Mouse (Mus musculus): ENCODE measurements at regions not wholly inside any gene's neighbourhood (a gene's known extent, or its start where the extent isn't known, plus 50 kb on each side); places are given as distances from the start of the nearest gene placed in this dataset.

DNA sequence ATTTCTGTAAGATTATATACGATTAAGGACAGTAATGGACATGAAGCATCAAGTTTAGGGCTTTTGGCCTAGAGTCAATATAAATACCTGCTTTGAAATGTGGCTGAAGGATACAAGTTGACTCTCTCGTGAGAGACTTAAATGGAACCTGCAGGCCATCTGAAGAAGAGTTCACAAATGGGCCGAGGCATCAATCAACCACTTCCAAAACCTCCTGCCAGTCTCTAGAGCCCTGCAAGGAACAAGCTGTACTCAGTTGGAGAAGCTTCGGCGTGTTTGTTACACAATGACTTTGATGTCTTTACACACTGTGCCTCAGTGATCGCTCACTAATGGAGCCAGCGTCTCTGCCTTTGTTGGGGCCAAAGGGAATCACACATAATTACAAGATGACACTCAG is 146.1 kb upstream of the Ccnd2 start:
- DNase-seq (ENCODE audit: low spot score), result no peak

- no peak for DNase-seq (ENCODE audit: low spot score)
Measured at GRCm38 (mm10) chr6:127311192-127312054, 135.2 kb upstream of the Parp11 start.

DNA sequence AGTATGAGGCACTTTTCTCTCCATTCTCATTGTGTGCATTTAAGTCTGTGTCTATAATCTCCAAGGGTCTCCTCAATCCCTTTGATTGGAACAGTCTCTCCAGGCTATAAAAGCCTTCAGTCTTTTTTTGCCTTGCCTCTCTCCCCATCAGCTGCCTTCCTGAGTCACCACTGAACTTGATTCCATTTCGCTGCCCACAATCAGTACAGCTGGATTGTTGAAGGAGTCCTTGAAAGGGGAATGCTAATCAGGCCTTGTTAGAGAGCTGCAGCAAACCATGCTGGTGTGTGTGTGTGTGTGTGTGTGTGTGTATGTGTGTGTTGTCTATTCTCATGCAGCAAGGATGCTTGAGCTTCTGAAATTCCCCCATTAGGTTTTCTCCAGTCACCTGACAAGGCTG is 129.3 kb upstream of the Parp11 start:
- DNase-seq (ENCODE audit: low spot score), result no peak

DNA sequence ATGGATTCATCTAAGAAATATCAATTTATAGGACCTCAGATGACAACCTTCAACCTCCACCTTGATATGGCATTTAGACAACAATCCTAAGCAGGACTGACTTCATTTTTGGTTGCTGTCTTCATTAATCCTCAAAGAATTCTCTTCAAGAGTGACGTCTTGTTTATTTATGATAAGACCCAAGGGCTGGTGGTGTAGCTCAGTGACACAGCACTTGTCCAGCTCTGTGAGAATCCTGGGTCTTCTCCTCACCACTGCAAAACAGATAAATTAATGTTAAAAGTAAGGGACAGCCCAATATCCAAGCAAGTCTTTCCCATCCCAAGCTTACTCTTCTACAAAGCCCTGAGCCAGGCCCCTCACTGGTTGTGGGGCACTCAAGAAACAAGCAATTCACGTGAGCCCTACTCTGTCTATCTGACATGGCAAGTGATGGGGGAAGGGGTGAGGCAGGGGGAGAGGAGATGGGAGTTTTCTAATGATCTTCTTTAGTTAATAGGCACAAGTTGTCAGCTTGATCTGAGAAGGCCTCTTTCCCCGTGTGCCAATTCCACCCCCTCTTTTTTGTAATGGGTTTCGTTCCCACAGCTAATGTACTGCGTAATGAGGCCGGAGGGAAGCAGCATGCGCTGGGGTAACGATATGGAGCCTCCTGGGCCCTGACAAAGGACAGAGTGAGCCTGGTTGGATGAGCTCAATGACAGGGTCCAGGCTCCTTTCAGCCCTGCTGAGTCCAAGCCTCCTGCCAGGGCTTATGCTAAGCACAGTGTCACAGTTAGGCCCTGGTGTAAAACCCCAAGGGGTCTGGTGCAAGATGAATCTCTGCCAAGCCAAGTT is 127.7 kb upstream of the Parp11 start:
- no peak for DNase-seq (ENCODE audit: low spot score)

GRCm38 (mm10) chr6:127320600-127320999 is 126.0 kb upstream of the Parp11 start:
- no peak for DNase-seq (ENCODE audit: low spot score)

- DNase-seq (ENCODE audit: low spot score), result no peak
Measured at GRCm38 (mm10) chr6:127321031-127321430, 125.6 kb upstream of the Parp11 start.

DNA sequence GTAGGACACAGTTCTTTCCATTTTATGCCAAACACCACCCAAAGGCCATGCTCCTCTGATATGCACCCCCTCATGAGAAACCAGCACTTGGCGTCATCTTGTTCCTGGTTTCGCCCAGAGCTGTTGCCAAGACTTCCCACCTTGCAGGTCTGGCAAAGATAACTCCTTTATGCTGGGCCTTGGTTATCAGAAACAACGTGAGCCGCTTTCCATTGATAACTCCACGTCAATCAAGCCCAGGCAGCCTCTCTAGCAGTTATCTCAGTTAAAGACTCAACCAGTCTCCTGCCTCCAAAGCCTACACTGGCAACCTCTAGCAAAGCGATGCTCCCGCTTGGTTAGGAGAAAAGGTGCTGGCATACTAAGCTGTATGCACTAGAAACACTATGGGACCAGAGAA is 124.2 kb upstream of the Parp11 start:
- DNase-seq (ENCODE audit: low spot score), result no peak

GRCm38 (mm10) chr6:127324984-127325383 is 121.7 kb upstream of the Parp11 start:
- peak; percentile 54 for DNase-seq (ENCODE audit: low spot score)

DNA sequence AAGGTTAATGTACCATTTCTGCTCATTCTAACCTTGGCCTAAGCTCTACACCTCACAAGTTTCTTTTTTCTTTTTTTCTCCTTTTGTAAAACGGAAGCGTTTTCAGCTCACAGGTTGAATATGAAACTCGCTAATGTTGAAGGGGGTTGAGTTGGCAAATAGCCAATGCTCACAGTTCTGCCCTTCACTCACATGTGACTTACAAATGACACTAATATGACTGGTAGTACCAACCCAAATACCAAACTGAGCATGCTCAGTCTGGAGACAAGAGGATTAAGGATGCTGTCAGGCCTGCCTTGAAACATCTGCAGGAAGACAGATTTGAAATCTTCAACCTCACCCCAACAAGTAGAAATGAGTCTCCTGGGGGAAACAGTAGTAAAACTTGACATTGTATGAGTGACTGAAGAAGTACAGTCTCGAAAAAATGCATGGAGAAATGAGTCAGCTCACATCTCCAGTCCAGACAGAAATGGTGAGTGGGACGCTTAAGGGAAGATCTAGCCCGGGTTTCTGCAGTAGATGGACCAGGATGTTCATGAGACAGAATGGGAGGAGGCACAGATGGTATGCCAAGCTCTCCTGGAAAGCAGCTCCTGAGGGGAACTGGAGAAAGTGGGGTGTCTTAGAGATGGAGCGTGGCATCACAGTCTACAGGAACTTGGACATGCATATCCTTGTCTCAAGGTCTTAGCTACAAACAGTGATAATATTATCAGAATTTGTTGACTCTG is 120.9 kb upstream of the Parp11 start:
- no peak for DNase-seq (ENCODE audit: low spot score)

GRCm38 (mm10) chr6:127326333-127326729 is 120.3 kb upstream of the Parp11 start:
- DNase-seq (ENCODE audit: low spot score), result no peak

- DNase-seq (ENCODE audit: low spot score), result peak; percentile 52
Measured at GRCm38 (mm10) chr6:127329191-127330014, 117.2 kb upstream of the Parp11 start.

GRCm38 (mm10) chr6:127330015-127330705 is 116.5 kb upstream of the Parp11 start:
- DNase-seq (ENCODE audit: low spot score), result peak; percentile 92

GRCm38 (mm10) chr6:127331091-127331490 is 115.5 kb upstream of the Parp11 start:
- DNase-seq (ENCODE audit: low spot score), result no peak

DNA sequence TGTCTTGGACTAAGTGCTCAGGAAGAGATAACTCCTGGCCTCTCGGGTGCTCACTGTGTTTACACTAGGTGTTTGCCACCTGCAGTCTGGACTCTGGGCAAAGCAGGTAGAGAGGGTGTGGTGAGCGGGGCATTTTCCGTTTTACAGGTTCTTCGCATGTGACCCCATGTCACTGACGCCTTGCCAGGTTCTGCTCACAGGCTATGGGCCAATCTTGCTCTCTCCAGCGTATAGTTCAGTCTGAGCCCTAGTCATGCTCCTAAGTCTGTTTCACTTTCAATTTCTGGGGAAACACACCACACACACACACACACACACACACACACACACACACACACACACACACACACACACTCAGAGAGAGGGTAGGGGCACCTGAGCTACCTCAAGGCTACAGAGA is 112.4 kb upstream of the Parp11 start:
- DNase-seq (ENCODE audit: low spot score), result no peak

DNA sequence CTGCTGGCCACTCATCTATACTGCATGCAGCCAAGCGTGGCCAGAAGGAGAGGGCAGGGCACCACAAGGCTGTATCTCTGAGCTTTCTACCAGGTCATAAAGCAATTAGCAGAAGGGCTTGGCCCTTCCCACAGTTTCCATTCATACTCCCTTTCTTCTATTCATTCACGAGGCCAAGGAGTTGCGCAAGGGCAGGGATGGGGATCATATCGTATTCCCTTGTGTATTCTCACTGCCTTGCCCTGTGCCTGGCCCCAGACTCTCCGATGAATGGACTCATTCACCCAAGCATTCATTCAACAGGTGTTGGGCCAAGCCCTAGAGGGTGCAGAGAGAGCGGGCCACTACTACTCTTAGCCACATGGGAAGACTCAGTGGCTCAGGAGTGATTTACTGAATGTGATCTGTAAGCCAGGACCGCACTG is 111.2 kb upstream of the Parp11 start:
- DNase-seq (ENCODE audit: low spot score), result peak; percentile 68

GRCm38 (mm10) chr6:127335996-127336660 is 110.5 kb upstream of the Parp11 start:
- no peak for DNase-seq (ENCODE audit: low spot score)

GRCm38 (mm10) chr6:127336681-127337397 is 109.8 kb upstream of the Parp11 start:
- DNase-seq (ENCODE audit: low spot score), result peak; percentile 78

GRCm38 (mm10) chr6:127337398-127337871 is 109.2 kb upstream of the Parp11 start:
- no peak for DNase-seq (ENCODE audit: low spot score)

- no peak for DNase-seq (ENCODE audit: low spot score)
Measured at GRCm38 (mm10) chr6:127338412-127338811, 108.2 kb upstream of the Parp11 start.

All from embryo, embryonic 10 days (tissue).